Mouse (Mus musculus) skeletal muscle tissue, adult 2 months (tissue): ENCODE measurements around the gene Exoc4.

Experiments used
- DNase-seq: peaks from one replicate; pipeline ENCODE4 v3.0.0-alpha.2; 2012; ENCODE audit warnings: low read depth, low spot score

The Exoc4 gene

DNA sequence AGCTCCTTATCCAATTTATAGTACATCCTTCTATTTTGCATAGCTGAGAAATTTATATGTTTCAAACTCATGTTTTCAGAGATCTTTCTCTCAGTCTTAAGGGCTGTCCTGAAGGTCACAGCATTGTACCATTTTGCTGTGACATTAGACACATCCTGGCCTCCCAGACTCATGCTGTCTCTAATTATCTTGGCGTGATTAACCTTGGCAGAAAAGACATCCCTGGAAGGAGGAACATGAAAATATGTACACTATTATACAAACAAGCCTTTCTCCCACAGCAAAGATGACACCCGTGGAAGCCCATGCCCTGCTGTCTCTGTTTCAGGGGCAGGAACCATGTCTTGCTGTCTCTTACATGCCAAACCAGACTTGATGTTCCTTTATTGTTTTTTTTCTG lies 59.8 kb downstream of the Exoc4 start:
- no peak for DNase-seq

DNA sequence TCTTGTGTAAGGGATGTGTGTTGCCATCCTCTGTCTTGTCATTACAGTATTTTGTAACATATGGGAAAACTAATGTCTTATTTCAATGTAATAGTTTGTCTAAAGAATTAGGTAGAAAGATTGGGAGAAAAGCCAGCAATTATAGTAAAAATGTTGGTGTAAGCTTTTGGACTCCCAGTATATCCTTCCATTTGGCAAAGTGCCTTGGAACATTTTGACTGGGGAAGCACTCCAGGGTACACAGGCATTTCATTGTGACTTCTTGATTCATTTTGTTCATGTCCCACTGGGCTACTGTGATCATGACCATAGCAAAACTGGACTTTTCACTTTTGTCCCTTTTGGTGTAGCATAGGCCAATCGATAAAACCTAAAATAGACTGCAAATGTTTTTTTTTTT lies 61.6 kb downstream of the Exoc4 start:
- DNase-seq: no peak

DNA sequence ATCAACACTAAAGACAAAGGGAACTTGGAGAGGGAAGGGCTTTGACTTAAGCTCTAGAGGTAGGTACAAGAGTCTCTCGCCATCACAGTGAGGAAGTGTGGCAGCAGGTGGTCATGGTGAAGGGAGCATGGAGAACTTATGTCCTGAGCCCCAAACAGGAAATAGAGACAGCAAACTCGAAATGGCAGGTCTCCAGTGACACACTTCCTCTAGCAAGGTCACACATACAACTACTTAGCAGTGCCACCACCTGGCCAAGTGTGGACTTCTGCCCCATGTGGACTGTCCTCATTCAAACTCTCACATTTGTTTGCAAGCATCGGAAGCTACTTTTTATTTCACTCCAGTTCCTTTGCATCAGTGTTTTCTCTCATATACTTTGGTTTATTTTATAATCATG lies 74.0 kb downstream of the Exoc4 start:
- DNase-seq: no peak

DNA sequence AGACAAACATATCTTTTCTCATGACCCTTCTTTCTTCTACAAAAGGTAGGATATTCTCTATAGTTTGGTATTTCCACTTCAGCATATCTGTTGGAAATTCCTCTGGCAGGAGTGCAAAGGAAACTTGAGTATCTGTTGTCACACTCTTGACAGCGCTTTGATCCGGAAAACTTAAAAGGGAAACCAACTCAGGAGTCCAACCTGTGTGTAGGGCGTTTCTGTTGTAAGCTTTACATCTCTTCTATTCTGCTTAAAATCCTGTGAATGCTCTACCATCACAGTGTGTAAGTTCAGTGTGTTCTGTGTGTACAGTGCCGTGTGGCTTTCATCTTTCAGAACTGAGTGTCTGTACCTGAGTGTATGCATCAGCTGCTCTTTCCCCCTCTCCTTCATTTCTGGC lies 74.5 kb downstream of the Exoc4 start:
- DNase-seq: no peak

DNA sequence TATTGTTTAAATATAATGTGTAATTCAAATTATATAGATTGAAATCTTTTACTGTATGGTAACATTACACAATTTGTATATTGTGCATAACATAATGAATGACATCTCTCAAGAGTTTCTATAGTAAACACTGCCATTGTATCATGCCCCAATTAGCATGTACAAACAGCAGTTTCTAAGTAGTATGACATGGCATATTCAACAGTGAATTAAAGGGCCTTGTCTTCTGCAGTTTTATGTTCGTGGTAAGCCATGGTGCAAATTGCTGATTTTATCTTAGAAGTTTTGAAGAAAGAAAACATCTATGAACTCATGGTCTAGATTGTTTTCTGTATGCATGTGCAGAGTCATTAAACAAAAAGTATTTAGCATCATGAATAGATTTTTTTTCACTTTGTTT lies 79.4 kb downstream of the Exoc4 start:
- no peak for DNase-seq

DNA sequence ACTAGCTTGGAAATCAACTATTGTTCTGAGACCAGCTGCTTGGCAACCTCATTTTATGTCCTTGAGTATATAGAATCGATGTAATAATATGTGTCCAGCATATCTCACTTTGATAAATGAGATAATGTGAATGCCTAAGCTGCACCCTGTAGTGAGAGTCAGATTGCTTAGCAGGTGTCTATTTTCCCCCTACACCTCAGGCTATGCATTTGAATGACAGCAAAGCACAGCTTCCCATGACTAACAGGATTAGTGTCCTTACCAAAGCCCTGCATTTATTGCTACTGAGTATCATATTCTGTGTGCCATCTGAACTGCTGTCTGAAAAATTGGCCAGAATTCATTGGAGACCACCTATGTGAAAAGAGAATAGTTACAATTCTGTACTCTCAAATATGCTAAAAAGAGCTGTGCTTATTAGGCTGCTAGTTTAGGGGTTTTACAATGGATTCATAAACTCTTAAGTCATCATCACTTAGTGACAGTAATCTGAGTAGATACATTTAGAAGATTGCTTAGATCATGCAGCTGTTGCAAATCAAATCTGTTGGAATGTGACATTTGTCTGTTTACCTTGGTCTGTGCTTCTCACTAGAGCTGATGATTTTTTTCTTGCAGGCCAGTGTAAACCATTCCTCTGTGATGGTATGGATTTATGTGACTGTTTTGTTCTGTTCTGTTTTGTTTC lies 98.3 kb downstream of the Exoc4 start:
- no peak for DNase-seq

DNA sequence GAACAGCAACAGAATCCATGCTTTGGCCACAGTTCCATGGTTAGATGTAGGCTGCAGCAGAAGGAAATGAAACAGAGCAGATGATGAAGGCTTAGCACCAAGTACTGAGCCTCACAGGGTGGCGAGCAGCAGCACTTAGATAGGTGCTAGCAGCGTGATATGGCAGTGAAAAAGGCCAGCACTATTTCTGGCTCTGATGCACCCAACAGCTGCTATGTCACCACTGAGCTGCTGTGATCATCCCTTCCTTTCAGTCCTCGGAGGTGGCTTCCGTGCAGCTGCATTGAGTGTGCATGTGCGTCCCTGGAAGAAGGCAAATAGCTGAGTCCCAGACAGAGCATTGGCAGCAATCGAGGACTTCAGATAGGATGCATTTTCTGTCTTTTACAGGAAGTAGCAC lies 112.7 kb downstream of the Exoc4 start:
- DNase-seq: peak; percentile 82

DNA sequence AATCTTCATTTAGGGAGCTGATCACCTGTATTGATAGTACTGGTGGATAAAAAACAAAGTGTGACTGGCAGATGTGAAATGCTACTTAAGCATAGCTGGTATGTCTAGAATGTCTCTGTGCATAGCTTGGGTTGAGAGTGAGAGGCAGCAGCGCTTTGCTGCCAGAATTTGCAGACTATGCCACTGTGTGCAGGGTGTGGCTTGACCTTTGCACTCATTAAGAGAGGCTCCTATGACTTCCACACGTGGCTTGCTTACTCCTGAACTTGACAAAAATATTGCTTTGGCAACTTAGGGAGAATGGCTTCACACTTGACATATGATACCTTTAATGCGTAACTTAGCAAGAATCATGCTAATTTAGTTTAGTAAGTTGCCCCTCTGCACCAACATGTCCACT lies 131.6 kb downstream of the Exoc4 start:
- no peak for DNase-seq

DNA sequence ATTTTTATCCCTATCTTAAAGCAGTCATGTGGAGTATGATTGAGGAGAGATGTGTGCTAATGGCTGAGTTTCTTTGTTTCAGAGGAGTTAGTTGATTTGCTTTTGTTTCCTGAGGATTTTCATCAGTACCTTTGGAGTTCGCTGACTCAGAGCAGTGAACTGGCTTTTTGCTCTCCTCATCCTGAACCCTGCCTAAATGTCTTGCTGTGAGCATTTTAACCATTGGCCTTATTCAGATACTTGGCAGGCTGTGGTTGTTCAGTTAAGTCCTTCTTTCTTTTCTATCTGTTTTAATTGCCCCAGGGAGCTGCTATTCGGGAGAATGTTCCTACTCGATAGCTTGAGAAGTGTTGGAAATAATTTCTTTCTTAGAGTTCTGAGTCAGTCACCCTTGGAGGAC lies 133.3 kb downstream of the Exoc4 start:
- no peak for DNase-seq

DNA sequence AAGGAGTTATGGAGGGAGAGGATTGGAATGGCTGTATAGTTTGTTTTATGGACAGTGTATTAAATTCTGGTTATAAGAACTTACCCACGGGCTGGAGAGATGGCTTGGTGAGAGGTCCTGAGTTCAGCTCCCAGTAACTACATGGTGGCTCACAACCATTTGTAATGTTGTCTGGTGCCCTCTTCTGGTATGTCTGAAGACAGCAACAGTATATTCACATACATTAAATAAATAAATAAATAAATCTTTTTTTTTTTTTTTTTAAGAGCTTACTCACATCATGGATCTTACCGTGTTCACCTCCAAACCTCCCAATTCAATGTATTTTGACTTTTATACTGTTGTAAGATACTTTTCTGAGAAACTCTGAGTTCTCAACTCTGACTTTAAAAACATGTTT lies 143.1 kb downstream of the Exoc4 start:
- no peak for DNase-seq

DNA sequence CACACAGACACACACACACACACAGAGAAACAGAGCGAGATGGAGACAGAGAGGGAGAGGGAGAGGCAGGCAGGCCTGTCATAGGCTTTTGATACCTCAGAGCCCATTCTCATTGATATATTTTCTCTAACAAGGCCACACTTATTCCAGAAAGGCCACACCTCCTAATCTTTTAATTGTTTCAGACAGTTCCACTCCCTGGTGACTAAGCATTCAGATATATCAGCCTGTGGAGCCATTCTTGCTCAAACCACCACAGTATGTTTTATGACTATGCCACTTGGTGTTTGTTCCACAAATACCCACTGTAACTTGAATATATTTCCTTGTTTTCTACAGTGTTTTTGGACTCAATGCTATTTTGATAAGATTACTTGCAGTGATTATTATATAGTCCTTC lies 150.6 kb downstream of the Exoc4 start:
- DNase-seq: no peak

DNA sequence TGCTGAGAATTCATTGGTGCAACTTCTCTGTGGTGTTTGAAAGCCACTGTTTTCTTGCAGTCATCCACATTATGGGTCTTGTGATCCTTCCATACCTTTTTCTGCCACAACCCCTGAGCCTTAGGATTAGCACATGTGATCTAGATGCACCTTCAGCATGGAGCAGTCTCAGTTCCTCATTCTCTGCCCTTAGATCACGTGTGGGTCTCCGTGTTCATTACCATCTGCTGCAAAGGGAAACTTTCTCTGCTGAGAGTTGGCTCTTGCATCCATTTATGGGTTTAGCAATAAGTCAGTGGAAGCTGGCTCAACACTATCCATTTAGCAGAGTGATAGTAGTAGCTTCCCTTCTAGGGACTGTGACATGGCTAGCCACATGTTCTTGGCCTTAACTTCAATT lies 152.3 kb downstream of the Exoc4 start:
- DNase-seq: no peak

DNA sequence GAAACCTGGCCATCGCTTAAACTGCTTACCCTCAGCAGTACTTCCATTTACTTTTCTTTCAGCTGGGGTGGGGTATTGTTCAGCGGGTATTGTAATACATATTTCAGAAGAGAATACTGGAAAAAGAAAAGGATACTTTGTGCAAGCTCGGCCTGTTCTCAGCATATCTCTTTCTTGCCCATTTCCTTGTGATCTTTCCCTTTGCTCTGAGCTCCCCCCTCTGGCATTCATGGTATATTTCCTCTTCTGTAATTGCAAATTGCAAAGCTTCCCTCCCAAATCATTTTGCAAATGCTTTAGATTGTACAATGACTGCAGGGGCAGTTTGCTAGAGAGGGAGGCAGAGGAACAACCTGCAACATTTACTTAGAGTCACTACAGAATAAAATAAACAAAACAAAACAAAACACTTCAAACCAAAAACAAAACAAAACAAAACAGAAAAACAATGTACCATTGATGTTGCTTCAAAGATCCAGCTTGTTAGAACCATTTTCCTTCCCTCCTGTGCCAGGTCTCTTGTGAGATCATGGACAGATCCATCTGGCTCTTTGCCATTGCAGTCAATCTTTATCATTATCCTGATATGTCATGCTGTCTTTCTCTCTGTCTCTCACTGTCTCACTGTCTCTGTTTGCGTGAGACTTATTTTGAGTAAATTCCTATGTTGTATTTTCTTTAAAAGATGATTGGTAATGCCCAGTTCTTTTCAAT lies 156.8 kb downstream of the Exoc4 start:
- no peak for DNase-seq

DNA sequence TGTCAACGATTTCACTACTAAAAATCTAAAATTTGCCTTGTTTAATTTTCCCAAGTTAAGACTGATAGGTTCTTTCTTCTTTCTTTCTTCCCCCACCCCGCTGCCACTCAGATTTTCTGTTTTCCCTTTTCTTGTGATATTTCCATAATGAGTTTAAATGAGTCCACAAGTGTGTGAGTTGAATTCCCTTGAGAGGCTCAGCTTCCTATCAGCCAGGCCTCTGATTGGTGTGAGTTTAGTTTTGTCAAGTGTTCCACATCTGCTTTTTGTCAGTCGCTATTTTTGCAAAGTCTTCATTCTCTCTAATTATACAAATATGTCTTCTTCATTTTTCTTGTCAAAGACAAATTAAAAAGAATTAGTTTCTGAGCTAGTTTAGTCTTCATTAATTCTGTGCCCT lies 160.7 kb downstream of the Exoc4 start:
- DNase-seq: no peak

DNA sequence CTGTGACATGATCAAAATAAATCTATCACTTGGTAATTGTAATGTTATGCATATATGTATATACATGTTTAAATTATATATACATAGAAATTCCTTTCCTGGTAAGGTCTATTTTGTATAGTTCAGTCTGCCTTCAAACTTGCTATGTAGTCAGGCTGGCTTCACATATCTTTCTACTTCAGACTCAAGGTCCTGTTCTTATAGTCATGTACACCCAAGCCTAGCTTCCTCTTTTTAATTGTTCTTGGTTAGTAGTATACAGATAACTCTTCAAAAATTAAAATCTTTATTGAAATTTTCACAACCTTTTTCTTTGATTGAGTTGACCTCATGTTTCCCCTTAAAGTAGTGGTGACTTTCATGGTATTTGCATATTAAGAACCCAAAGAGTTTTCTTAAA lies 176.1 kb downstream of the Exoc4 start:
- DNase-seq: no peak

DNA sequence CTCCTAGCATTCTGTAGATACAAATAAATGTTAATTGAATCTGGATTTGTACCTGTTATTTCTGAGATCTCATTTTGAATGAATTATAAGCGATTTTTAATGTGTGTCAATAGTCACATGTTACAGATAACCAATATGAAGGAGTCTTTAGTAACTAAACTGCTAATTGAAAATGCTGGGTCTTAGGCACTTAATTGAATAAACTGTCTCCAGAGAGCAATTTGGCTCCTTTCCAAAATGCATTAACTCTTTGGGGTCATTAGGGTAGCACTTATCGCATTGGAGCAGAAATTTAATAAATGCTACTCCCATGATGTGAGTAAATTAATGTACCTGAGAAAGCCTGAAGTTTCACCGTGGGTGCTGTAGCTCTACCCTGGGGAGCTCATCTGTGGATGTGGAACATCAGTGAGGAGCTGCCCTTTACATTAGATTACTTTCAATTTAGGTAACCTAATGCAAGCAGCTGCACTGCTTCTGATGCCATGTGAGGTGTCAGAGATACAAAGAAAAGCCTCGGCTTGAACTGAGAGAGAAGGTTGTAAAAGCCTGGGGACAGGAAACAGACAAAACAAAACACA lies 182.4 kb downstream of the Exoc4 start:
- no peak for DNase-seq

DNA sequence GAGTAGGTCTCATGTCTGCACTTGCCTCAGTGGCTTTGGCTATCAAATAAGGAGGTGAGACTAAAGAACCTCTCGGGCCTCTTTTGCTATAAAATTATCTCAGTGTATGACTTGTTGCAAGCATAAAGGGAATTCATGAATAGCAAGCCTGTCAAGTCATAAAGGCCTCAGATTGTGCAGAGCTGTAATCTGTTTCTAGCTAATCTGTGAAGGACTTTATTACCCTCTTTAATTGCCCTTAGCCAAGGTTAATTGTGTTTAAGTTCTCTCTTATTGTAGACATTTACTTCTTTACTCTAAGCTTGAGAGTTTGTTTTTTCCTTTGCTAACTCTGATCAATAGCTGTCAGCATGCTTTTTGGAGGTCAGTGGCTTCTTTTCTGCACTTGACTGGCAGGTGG lies 191.6 kb downstream of the Exoc4 start:
- no peak for DNase-seq

DNA sequence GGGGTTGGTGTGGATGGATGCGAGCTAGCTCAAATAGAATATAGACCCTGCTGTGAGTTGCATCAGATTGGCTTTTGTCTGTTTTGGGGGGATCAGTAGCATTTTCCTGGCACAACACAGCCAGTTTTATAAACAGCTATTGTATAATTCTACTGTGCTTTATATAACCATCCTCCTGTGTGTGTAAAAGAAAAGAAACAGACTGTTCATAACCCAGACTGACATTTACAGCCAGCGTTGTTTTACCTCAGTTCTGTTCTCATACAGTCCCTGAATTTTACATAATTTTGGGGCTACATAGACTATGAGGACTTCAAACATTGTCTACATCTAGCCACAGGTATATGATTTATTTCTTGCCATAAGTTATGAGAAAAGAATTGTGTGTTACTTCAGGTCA lies 204.9 kb downstream of the Exoc4 start:
- DNase-seq: no peak

DNA sequence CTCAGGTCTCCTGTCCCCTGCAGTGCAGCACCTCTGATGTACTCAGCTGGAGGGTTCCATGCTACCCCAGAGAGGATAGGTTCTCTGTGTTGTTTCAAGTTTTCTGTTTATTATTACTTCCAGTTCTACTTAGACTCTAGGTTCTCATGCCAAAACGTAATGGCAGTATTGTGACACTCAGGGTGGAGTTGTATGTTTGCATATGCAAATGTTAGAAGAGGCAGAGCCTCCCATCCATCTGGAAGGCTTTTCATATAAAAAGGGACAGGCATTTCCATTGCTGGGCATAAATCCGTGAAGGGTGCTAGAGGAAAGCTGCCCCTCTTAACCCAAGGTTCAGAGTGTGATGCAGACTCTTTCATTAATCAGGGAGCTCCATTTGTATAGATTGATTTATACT lies 205.5 kb downstream of the Exoc4 start:
- DNase-seq: no peak

DNA sequence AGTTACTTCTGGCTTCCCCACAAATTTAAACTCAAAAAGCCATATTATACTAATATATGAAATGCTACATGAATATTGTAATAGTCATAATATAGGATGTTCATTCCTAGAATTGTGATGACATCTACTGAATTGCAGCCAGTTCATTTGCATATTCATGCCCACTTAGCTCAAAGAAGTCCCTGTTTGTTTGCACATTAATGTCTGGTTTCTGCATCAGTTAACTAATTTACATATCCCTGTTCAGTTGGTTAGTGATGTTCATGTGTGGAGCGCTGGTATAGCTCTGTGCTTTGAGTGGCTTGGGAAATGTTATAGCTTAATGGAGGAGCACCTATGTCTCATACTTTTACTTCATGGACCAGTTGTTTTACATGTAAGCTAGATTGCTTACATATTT lies 206.4 kb downstream of the Exoc4 start:
- DNase-seq: no peak

DNA sequence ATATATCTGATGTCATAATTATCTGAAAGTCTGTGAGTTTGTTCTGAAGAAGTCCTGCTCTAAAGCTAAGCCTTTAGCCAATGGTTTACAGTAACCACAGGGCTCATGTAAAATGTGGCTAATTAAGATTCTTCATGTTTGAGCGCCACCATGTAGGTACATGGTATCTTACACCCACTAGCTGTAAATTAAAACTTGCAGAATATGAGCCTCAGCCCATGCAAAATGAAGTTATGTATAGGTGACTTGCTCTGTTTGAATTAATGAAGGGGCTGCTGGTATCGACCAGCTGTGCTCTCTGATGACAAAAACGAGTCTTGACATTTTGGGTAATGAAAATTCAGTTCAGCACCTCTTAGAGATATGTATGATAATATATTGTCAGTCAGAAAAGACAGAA lies 216.0 kb downstream of the Exoc4 start:
- DNase-seq: no peak

DNA sequence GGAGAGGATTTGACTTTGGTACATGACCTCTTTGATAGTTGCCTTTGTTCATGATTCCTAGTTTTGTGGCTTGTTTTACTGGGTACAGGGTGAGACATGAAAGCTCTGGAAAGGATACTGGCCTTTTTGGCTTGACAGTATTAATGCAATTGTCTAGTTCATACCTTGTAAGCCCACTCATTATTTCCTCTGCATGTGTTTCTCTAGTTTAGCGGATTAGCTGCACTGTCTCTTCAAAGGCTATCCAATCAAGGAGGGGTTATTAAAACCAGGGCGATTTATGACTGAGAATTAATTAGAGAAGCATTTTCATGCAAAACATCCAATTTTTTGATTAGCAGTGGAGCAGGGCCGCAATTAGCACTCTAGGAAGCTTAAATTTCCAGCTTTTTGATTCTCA lies 216.5 kb downstream of the Exoc4 start:
- no peak for DNase-seq

DNA sequence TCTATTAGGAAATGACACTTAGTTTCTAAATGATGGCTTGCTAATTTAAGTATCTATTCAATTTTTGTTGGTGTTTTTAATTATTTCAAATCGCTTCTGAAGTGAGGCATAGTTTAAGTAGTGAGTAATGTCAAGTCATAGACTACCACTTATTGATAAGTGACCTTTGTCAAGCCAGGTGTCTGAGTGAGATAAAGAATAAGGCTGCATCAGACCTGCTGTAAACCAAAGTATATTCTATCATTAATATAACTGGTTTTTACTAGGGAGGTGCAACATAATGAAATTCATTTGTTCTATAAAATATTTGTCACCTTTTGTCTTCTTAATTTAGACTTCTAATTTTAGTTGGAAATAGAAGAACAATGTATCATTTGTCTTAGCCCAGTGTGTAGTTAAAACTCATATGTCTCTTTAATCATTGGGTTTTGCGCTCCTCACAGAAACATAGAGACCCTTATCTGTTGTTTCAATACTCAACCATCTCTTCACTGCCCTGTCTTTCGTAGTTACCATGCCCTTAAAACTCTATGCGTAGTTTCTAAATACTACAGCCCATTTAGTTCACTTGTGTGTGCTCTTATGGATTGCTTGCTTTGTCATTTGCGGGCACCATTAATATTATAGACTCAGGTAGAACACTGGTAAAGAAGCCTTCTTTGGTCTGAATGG lies 217.4 kb downstream of the Exoc4 start:
- DNase-seq: no peak
